Mouse (Mus musculus) lung, adult 2 months (tissue): Measurements from ENCODE around the gene Kifc3.

ENCODE experiments used
- CTCF ChIP-seq: fragments of 200-500 bp; IDR thresholded peaks from 2 replicates; pipeline ENCODE4 v1.5.1; 2011; ENCODE audit warnings: mild to moderate bottlenecking, low read length, control low read depth; ENCODE audit not compliant: insufficient read depth
- POLR2A ChIP-seq: fragments of 200-500 bp; IDR thresholded peaks from 2 replicates; pipeline ENCODE4 v1.6.1; 2011; ENCODE audit warnings: low read depth, mild to moderate bottlenecking, control low read depth, low read length, borderline replicate concordance; ENCODE audit errors: extremely low read depth

GRCm38 (mm10) chr8:95079305-95079704 lies 123.3 kb downstream of the Kifc3 start:
- no peak for TF ChIP-seq POLR2A
- TF ChIP-seq CTCF: no peak
